Mouse (Mus musculus) spleen, postnatal 14 days (tissue): ENCODE data around the gene Gm3095.
"Not testable (repeated sequence)": the region's sequence is repeated elsewhere in the genome, so short reads cannot be mapped to it uniquely, and the experiment has no call there.

Experiments
- DNase-seq, 2 experiments: peaks; one replicate each; pipeline ENCODE4 v3.0.0; 2021 to 2022; ENCODE audit warnings: low spot score in 2 of 2

Gm3095 gene

GRCm38 (mm10) chr14:3963247-3963646 lies at the start of gene Gm3095:
Gene Gm3095, plus strand, starts transcription at chr14:3963547.
- not testable (repeated sequence) for DNase-seq

DNA sequence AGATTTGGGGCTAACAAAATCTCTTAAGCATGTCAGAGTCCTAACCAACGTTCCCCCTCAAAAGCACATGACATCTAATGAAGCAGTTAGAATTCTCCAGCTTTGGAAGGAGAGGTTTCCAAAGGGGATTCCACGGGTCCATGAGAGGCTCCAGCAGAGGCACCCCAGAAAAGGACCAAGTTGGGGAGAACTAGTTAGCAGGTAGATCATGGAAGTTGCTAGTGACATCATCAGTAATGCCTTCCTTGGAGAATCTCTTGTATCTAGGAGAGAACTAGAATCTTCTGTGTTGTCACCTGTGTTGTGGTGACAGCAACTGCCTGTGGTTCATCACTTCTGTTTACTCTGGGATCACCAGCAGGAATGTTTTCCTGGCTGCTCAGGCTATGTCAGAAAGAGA lies 31.9 kb upstream of the Gm3095 start, which contains the start of gene Gm3029:
Gm3029 (plus strand) TSS at position 301 of the 400 bp plus-strand sequence.
- not testable (repeated sequence) for DNase-seq

- not testable (repeated sequence) for DNase-seq
These were observed 34.7 kb downstream of the Gm3095 start, which contains the start of gene Gm3099 for GRCm38 (mm10) chr14:3998094-3998493. Gene Gm3099, plus strand, starts transcription at chr14:3998394.
